Mouse (Mus musculus) bone marrow, adult 2 months (tissue): Measurements from ENCODE around the gene Sfxn1.

Source experiments
- CTCF ChIP-seq: fragments of 200-500 bp; IDR thresholded peaks from 2 replicates; pipeline ENCODE4 v1.5.1; 2011; ENCODE audit warnings: low read length, control low read depth; ENCODE audit not compliant: control insufficient read depth, insufficient read depth
- POLR2A ChIP-seq: fragments of 200-500 bp; IDR thresholded peaks from 2 replicates; pipeline ENCODE4 v1.6.1; 2011; ENCODE audit warnings: low read depth, mild to moderate bottlenecking, control low read depth, low read length, borderline replicate concordance; ENCODE audit not compliant: control insufficient read depth

GRCm38 (mm10) chr13:54091719-54092118, 20.1 kb downstream of the Sfxn1 start:
- TF ChIP-seq CTCF, result no peak
- TF ChIP-seq POLR2A, result no peak
